Comparison of ENCODE assay signal across 9 mouse cellular contexts in the genomic region with DNA sequence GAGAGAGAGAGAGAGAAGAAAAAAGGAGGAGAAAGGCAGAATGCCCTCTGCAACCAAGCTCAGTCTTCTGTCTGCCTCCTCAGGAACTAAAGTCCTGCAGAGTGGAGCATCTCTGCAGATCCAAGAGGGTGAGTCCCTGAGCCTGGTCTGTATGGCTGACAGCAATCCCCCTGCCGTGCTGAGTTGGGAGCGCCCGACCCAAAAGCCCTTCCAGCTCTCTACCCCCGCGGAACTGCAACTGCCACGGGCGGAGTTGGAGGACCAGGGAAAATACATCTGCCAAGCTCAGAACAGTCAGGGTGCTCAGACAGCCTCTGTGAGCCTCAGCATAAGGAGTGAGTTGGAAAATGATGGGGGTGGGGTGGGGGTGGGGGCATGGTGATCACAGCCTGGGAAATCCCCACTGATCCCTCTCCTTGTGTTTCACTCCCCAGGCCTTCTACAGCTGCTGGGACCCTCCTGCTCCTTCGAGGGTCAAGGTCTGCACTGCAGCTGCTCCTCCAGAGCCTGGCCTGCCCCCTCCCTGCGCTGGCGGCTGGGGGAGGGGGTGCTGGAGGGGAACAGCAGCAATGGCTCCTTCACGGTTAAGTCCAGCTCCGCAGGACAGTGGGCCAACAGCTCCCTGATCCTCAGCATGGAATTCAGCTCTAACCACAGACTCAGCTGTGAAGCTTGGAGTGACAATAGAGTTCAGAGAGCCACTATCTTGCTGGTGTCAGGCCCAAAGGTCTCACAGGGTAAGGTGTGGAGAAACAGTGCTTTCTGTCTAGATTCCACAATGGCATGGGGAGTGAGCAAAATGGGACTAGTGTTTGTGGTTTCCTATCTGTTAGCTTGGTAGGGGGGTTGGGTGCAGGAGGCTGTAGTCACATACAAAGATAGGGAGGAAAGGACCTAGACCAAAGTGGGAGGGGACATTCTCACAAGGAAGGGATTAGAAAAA. TPM values are rescaled to one million over a fixed set of nuclear protein-coding genes. Genes with fewer than 3 reads are reported as not detected.
DNase-seq lines count a peak whose midpoint lies in the region; ATAC-seq lines count a peak whose summit lies in the region.
"Had no signal": no experiment of that assay in that cellular context is flagged by ENCODE, and none has a peak within 500 bp of the region (broad histone marks: within the 10 kb centered on the region; RNA-seq: fewer than 3 reads in every experiment).

No protein-coding gene starts in this region.

- no peak for ATAC-seq in midbrain, embryonic 15.5 days (replicated peaks)
- 0 out of 2 replicates have a peak, but pooled peaks have one; percentile 33 for ATAC-seq in intestine, embryonic 16.5 days
- ATAC-seq in midbrain, embryonic 16.5 days, result no peak

- no peaks in the 10 kb centered on the region for H3K9me3 ChIP-seq in midbrain, embryonic 10.5 days (replicated peaks)
- no peaks in the 10 kb centered on the region for H3K9me3 ChIP-seq in midbrain, embryonic 15.5 days
- H3K9me3 ChIP-seq in intestine, embryonic 16.5 days (ENCODE audit: control insufficient read depth, low read length), result no peaks in the 10 kb centered on the region
- H3K9me3 ChIP-seq in midbrain, embryonic 16.5 days (replicated peaks; ENCODE audit: control insufficient read depth, low read length, poor library complexity, severe bottlenecking), result no peaks in the 10 kb centered on the region

- H3K4me3 ChIP-seq in midbrain, embryonic 10.5 days, result peak overlapping the region; percentile 24; the same call in 1 of the 2 replicates
- no peak overlapping the region for H3K4me3 ChIP-seq in midbrain, embryonic 15.5 days
- H3K4me3 ChIP-seq in intestine, embryonic 16.5 days (ENCODE audit: low read length), result no peak overlapping the region
- no peak overlapping the region for H3K4me3 ChIP-seq in midbrain, embryonic 16.5 days (ENCODE audit: low read depth, low read length)

- 5% methylated on average over 12 of the region's 12 CpGs for WGBS in midbrain, embryonic 10.5 days
- WGBS in midbrain, embryonic 15.5 days, result 5% methylated on average over 12 of the region's 12 CpGs
- WGBS in intestine, embryonic 16.5 days, result 11% methylated on average over 12 of the region's 12 CpGs
- WGBS in midbrain, embryonic 16.5 days, result 10% methylated on average over 12 of the region's 12 CpGs

- no peaks in the 10 kb centered on the region for H3K36me3 ChIP-seq in midbrain, embryonic 10.5 days
- no peaks in the 10 kb centered on the region for H3K36me3 ChIP-seq in midbrain, embryonic 15.5 days (replicated peaks)
- no peaks in the 10 kb centered on the region for H3K36me3 ChIP-seq in intestine, embryonic 16.5 days (ENCODE audit: control insufficient read depth, insufficient read depth, low read length)
- no peaks in the 10 kb centered on the region for H3K36me3 ChIP-seq in midbrain, embryonic 16.5 days (ENCODE audit: control insufficient read depth, insufficient read depth, low read length)

- DNase-seq in heart, adult 11 months, result peak; percentile 62
- no peak for DNase-seq in heart, postnatal 25 days (ENCODE audit: low spot score)
- peak; percentile 18 for DNase-seq in midbrain, embryonic 10.5 days (ENCODE audit: low spot score)
- DNase-seq in spleen, postnatal 36 days (ENCODE audit: low spot score in 2 of 2), result no peak
- no peak for DNase-seq in spleen, postnatal 14 days (ENCODE audit: low spot score in 2 of 2)
- DNase-seq: kidney, adult 9 months had no signal

- peaks cover 11% of the 10 kb centered on the region for H3K4me1 ChIP-seq in midbrain, embryonic 10.5 days
- H3K4me1 ChIP-seq in midbrain, embryonic 15.5 days, result no peaks in the 10 kb centered on the region
- no peaks in the 10 kb centered on the region; the same call in 1 of the 2 replicates for H3K4me1 ChIP-seq in intestine, embryonic 16.5 days (ENCODE audit: control insufficient read depth, insufficient read depth, low read length)
- H3K4me1 ChIP-seq in midbrain, embryonic 16.5 days (ENCODE audit: control insufficient read depth, insufficient read depth, low read length), result no peaks in the 10 kb centered on the region

- no peak overlapping the region for H3K4me2 ChIP-seq in midbrain, embryonic 15.5 days
- H3K4me2 ChIP-seq in intestine, embryonic 16.5 days (ENCODE audit: low read depth, low read length), result no peak overlapping the region
- H3K4me2 ChIP-seq in midbrain, embryonic 16.5 days (ENCODE audit: low read length), result peak overlapping the region; percentile 11; the same call in 1 of the 2 replicates

- H3K27me3 ChIP-seq in midbrain, embryonic 10.5 days (ENCODE audit: low read depth, poor library complexity, severe bottlenecking), result no peaks in the 10 kb centered on the region
- no peaks in the 10 kb centered on the region for H3K27me3 ChIP-seq in midbrain, embryonic 15.5 days (replicated peaks)
- no peaks in the 10 kb centered on the region for H3K27me3 ChIP-seq in intestine, embryonic 16.5 days (replicated peaks; ENCODE audit: control insufficient read depth, insufficient read depth, low read length)
- no peaks in the 10 kb centered on the region for H3K27me3 ChIP-seq in midbrain, embryonic 16.5 days (ENCODE audit: control insufficient read depth, insufficient read depth, low read depth, low read length)

- no peak overlapping the region for H3K9ac ChIP-seq in midbrain, embryonic 15.5 days
- no peak overlapping the region for H3K9ac ChIP-seq in intestine, embryonic 16.5 days (ENCODE audit: low read depth, low read length)
- H3K9ac ChIP-seq in midbrain, embryonic 16.5 days (ENCODE audit: low read depth, low read length), result no peak overlapping the region

- intact Hi-C loops in heart, postnatal 25 days (cut with DNase I), result no loop called here

- H3K27ac ChIP-seq in midbrain, embryonic 10.5 days (replicated peaks), result peak overlapping the region; percentile 69
- H3K27ac ChIP-seq in midbrain, embryonic 15.5 days, result no peak overlapping the region
- H3K27ac ChIP-seq in intestine, embryonic 16.5 days (ENCODE audit: low read length), result no peak overlapping the region
- H3K27ac ChIP-seq in midbrain, embryonic 16.5 days (ENCODE audit: low read length), result no peak overlapping the region

RNA-seq across cellular contexts. Expression of a gene that starts 4.0 kb away (rescaled TPM):
- total RNA-seq in heart, postnatal 25 days (2021), result not detected
- polyA plus RNA-seq in midbrain, embryonic 10.5 days (2016; fragmentation: Nextera tagmentation; extraction: Ambion mirVana), result 0.09 and 0.29 TPM in 2 replicates
- 0.17 and 0.34 TPM in 2 replicates for polyA plus RNA-seq in midbrain, embryonic 15.5 days (2015; fragmentation: Nextera tagmentation; extraction: Ambion mirVana)
- 0.46 and 0.54 TPM in 2 replicates for polyA plus RNA-seq in intestine, embryonic 16.5 days (2015; fragmentation: Nextera tagmentation; extraction: Ambion mirVana)
- polyA plus RNA-seq in midbrain, embryonic 16.5 days (2015; fragmentation: Nextera tagmentation; extraction: Ambion mirVana), result 0.18 and 0.22 TPM in 2 replicates

RNA-seq across cellular contexts. Expression of a gene that starts 42.1 kb away (rescaled TPM):
- total RNA-seq in heart, postnatal 25 days (2021), result 10 to 100 TPM; 17.3 to 18.4 TPM
- 10.5 and 11.2 TPM in 2 replicates for polyA plus RNA-seq in midbrain, embryonic 10.5 days (2016; fragmentation: Nextera tagmentation; extraction: Ambion mirVana)
- polyA plus RNA-seq in midbrain, embryonic 15.5 days (2015; fragmentation: Nextera tagmentation; extraction: Ambion mirVana), result 20.1 and 22.7 TPM in 2 replicates
- 8.2 and 8.7 TPM in 2 replicates for polyA plus RNA-seq in intestine, embryonic 16.5 days (2015; fragmentation: Nextera tagmentation; extraction: Ambion mirVana)
- 24.6 and 26.0 TPM in 2 replicates for polyA plus RNA-seq in midbrain, embryonic 16.5 days (2015; fragmentation: Nextera tagmentation; extraction: Ambion mirVana)

RNA-seq across cellular contexts. Expression of a gene that starts 52.8 kb away (rescaled TPM):
- under 1 TPM; 0.13 to 0.14 TPM for total RNA-seq in heart, postnatal 25 days (2021)
- 0.07 and 0.09 TPM in 2 replicates for polyA plus RNA-seq in midbrain, embryonic 10.5 days (2016; fragmentation: Nextera tagmentation; extraction: Ambion mirVana)
- polyA plus RNA-seq in midbrain, embryonic 15.5 days (2015; fragmentation: Nextera tagmentation; extraction: Ambion mirVana), result 0.05 TPM in 1 of 2 replicates, not detected in the other
- 0.27 and 0.39 TPM in 2 replicates for polyA plus RNA-seq in intestine, embryonic 16.5 days (2015; fragmentation: Nextera tagmentation; extraction: Ambion mirVana)
- polyA plus RNA-seq in midbrain, embryonic 16.5 days (2015; fragmentation: Nextera tagmentation; extraction: Ambion mirVana), result not detected in 2 replicates

Comparison
In these comparisons a context has a peak if more than half of its experiments do, and no peak if none do; other contexts are left out.
1. DNase-seq: peak in heart, adult 11 months (single experiment) and midbrain, embryonic 10.5 days (single experiment); none in heart, postnatal 25 days (single experiment), spleen, postnatal 36 days (0 of 2) and spleen, postnatal 14 days (0 of 2).